Mouse (Mus musculus) hindlimb bud, embryonic 11.5 days (tissue): ENCODE data around the gene Adck2.

Experiments used
- DNase-seq: peaks from one replicate; pipeline ENCODE4 v3.0.0-alpha.2; 2012; ENCODE audit warnings: low read depth, low spot score; ENCODE audit errors: extremely low spot score

Adck2 gene

GRCm38 (mm10) chr6:39573791-39574554, at the start of gene Adck2:
TSS of gene Adck2 (plus strand) at chr6:39573873.
- no peak for DNase-seq

- DNase-seq: no peak
These were observed 46.9 kb upstream of the Adck2 start for GRCm38 (mm10) chr6:39526797-39527196.

- DNase-seq: no peak
These were observed 46.3 kb upstream of the Adck2 start for GRCm38 (mm10) chr6:39527337-39527784.

GRCm38 (mm10) chr6:39527811-39528210, 45.9 kb upstream of the Adck2 start:
- DNase-seq: no peak

- no peak for DNase-seq
These were observed 44.8 kb upstream of the Adck2 start for GRCm38 (mm10) chr6:39528671-39529535.

- no peak for DNase-seq
These were observed 38.7 kb upstream of the Adck2 start for GRCm38 (mm10) chr6:39534944-39535343.

- DNase-seq: no peak
These were observed 37.1 kb upstream of the Adck2 start for GRCm38 (mm10) chr6:39536621-39537020.

GRCm38 (mm10) chr6:39537276-39537675, 36.4 kb upstream of the Adck2 start:
- no peak for DNase-seq

GRCm38 (mm10) chr6:39538227-39538626, 35.4 kb upstream of the Adck2 start:
- no peak for DNase-seq

GRCm38 (mm10) chr6:39539679-39540155, 34.0 kb upstream of the Adck2 start:
- DNase-seq: no peak

- DNase-seq: no peak
These were observed 33.1 kb upstream of the Adck2 start for GRCm38 (mm10) chr6:39540563-39540962.

GRCm38 (mm10) chr6:39542631-39543597, 30.8 kb upstream of the Adck2 start:
- DNase-seq: no peak

- DNase-seq: no peak
These were observed 29.8 kb upstream of the Adck2 start for GRCm38 (mm10) chr6:39543769-39544420.

- DNase-seq: no peak
These were observed 28.2 kb upstream of the Adck2 start for GRCm38 (mm10) chr6:39545474-39545873.

GRCm38 (mm10) chr6:39548030-39548429, 25.6 kb upstream of the Adck2 start:
- DNase-seq: no peak

- no peak for DNase-seq
These were observed 21.6 kb upstream of the Adck2 start for GRCm38 (mm10) chr6:39551981-39552636.

- DNase-seq: no peak
These were observed 18.6 kb upstream of the Adck2 start for GRCm38 (mm10) chr6:39554888-39555647.

- DNase-seq: no peak
These were observed 18.1 kb upstream of the Adck2 start for GRCm38 (mm10) chr6:39555648-39555945.
